Mouse (Mus musculus) lung, postnatal 0 days (tissue): ENCODE results near the gene Gsc.

Experiments
- CTCF ChIP-seq: IDR thresholded peaks from 2 replicates; pipeline ENCODE4 v1.5.1; 2016; ENCODE audit warnings: antibody characterized with exemption, mild to moderate bottlenecking
- EP300 ChIP-seq: IDR thresholded peaks from 2 replicates; pipeline ENCODE4 v1.6.1; 2016; ENCODE audit warnings: antibody characterized with exemption, mild to moderate bottlenecking, control low read depth

DNA sequence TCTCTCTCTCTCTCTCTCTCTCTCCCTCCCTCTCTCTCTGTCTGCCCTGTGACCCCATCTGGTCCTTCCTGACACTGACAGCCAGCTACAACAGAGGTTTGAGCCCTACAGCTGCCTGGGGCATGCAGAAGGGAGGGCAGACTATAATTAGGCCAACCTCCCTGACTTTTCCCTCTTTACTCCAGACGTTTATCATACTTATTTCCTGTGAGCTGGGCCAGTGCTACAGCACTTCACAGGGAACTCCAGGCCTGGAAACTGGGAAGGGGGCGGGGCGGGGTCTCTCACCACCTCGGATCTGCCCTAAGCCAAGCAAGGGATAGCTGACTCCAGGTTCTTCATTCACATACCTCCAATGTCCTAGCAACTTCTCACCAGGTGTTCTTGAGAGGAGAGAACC is 4.3 kb downstream of the Gsc start:
- TF ChIP-seq CTCF (no peak), EP300 (no peak)
